In genomic region chr2:84475601-84476000, GRCm38 (mm10) we compare ENCODE assay signal across 10 mouse cellular contexts. TPM values are rescaled to one million over a fixed set of nuclear protein-coding genes. Genes with fewer than 3 reads are reported as not detected.
DNase-seq lines count a peak whose midpoint lies in the region; ATAC-seq and TF ChIP-seq lines count a peak whose summit lies in the region.
"Had no signal": no experiment of that assay in that cellular context is flagged by ENCODE, and none has a peak within 500 bp of the region (broad histone marks: within the 10 kb centered on the region; RNA-seq: fewer than 3 reads in every experiment).

No protein-coding gene starts in this region.

- ATAC-seq in kidney, embryonic 14.5 days (ENCODE audit: low FRiP score, low TSS enrichment) = no peak
- no peak; the same call in 1 of the 2 replicates for ATAC-seq in heart, embryonic 16.5 days (replicated peaks; ENCODE audit: extremely low read depth, insufficient read depth, low FRiP score)
- ATAC-seq in liver, embryonic 14.5 days (ENCODE audit: insufficient read depth) = no peak
- ATAC-seq: forebrain, embryonic 13.5 days; midbrain, embryonic 16.5 days had no signal

- H3K36me3 ChIP-seq in kidney, embryonic 14.5 days (ENCODE audit: control insufficient read depth, insufficient read depth, low read length) = no peaks in the 10 kb centered on the region; the same call in 1 of the 2 replicates
- peaks cover 5% of the 10 kb centered on the region; the same call in 1 of the 2 replicates for H3K36me3 ChIP-seq in heart, embryonic 16.5 days (ENCODE audit: control insufficient read depth, insufficient read depth)
- H3K36me3 ChIP-seq in liver, embryonic 14.5 days (replicated peaks; ENCODE audit: control insufficient read depth, insufficient read depth, low read depth) = no peaks in the 10 kb centered on the region

- H3K9me3 ChIP-seq in kidney, embryonic 14.5 days (ENCODE audit: control insufficient read depth, low read length) = no peaks in the 10 kb centered on the region
- H3K9me3 ChIP-seq in heart, embryonic 16.5 days (replicated peaks; ENCODE audit: control insufficient read depth, low read length) = no peaks in the 10 kb centered on the region
- H3K9me3 ChIP-seq in liver, embryonic 14.5 days (ENCODE audit: control insufficient read depth, low read length) = no peaks in the 10 kb centered on the region
- H3K9me3 ChIP-seq: forebrain, embryonic 13.5 days had no signal

- TF ChIP-seq EP300 in liver, embryonic 14.5 days (IDR thresholded peaks at IDR 0.05; ENCODE audit: low read depth) = no peak

- WGBS in kidney, embryonic 14.5 days = 30% methylated on average over 1 of the region's 1 CpGs
- 3% methylated on average over 1 of the region's 1 CpGs for WGBS in heart, embryonic 16.5 days
- 22% methylated on average over 1 of the region's 1 CpGs for WGBS in liver, embryonic 14.5 days (ENCODE audit: insufficient replicate concordance)

- 0 out of 2 replicates have a peak overlapping the region, but pooled peaks have one; percentile 18 for H3K9ac ChIP-seq in kidney, embryonic 14.5 days (ENCODE audit: low read depth, low read length)
- peak overlapping the region; percentile 74 for H3K9ac ChIP-seq in heart, embryonic 16.5 days (ENCODE audit: low read length)
- peak overlapping the region; percentile 42; the same call in 1 of the 2 replicates for H3K9ac ChIP-seq in liver, embryonic 14.5 days (replicated peaks)
- H3K9ac ChIP-seq: forebrain, embryonic 13.5 days had no signal

- H3K27me3 ChIP-seq in kidney, embryonic 14.5 days (ENCODE audit: control insufficient read depth, insufficient read depth, low read length) = no peaks in the 10 kb centered on the region
- H3K27me3 ChIP-seq in heart, embryonic 16.5 days (ENCODE audit: control insufficient read depth, insufficient read depth, low read length) = no peaks in the 10 kb centered on the region
- H3K27me3 ChIP-seq in liver, embryonic 14.5 days (ENCODE audit: control insufficient read depth, insufficient read depth, low read length) = no peaks in the 10 kb centered on the region
- H3K27me3 ChIP-seq: forebrain, embryonic 13.5 days had no signal

- H3K4me1 ChIP-seq in kidney, embryonic 14.5 days (ENCODE audit: control insufficient read depth, insufficient read depth, low read length) = no peaks in the 10 kb centered on the region
- peaks cover 27% of the 10 kb centered on the region for H3K4me1 ChIP-seq in heart, embryonic 16.5 days (ENCODE audit: control insufficient read depth, insufficient read depth, low read length)
- peaks cover 0 to 13% of the 10 kb centered on the region in 2 experiments; a peak in 3 of 4 replicates for H3K4me1 ChIP-seq in liver, embryonic 14.5 days (replicated peaks; ENCODE audit: control insufficient read depth in 2 of 2, insufficient read depth in 2 of 2, low read length in 1 of 2)
- H3K4me1 ChIP-seq: forebrain, embryonic 13.5 days had no signal

- H3K4me3 ChIP-seq in kidney, embryonic 14.5 days (ENCODE audit: low read length) = peak overlapping the region; percentile 36
- peak overlapping the region; percentile 58 for H3K4me3 ChIP-seq in heart, embryonic 16.5 days (ENCODE audit: low read length)
- peak overlapping the region; percentile 38 to 53; a peak in 3 of 4 replicates for H3K4me3 ChIP-seq in liver, embryonic 14.5 days (ENCODE audit: insufficient read depth in 1 of 2, low read depth in 2 of 2, low read length in 2 of 2)
- H3K4me3 ChIP-seq: forebrain, embryonic 13.5 days had no signal

- peak overlapping the region; percentile 42 for H3K4me2 ChIP-seq in kidney, embryonic 14.5 days (replicated peaks; ENCODE audit: low read depth, low read length)
- H3K4me2 ChIP-seq in heart, embryonic 16.5 days (ENCODE audit: low read depth, low read length) = peak overlapping the region; percentile 71
- peak overlapping the region; percentile 68 for H3K4me2 ChIP-seq in liver, embryonic 14.5 days (ENCODE audit: low read depth)
- H3K4me2 ChIP-seq: forebrain, embryonic 13.5 days had no signal

- peak overlapping the region; percentile 59; the same call in 1 of the 2 replicates for H3K27ac ChIP-seq in kidney, embryonic 14.5 days (ENCODE audit: low read depth, low read length)
- H3K27ac ChIP-seq in heart, embryonic 16.5 days (ENCODE audit: low read length) = peak overlapping the region; percentile 97
- no peak overlapping the region for H3K27ac ChIP-seq in liver, embryonic 14.5 days
- H3K27ac ChIP-seq: forebrain, embryonic 13.5 days had no signal

- TF ChIP-seq CTCF in liver, embryonic 14.5 days (IDR thresholded peaks at IDR 0.05; ENCODE audit: low read depth) = no peak

- DNase-seq in kidney, postnatal 4 days = no peak
- DNase-seq in ZHBTc4 (ENCODE audit: low read depth, low spot score) = peak; percentile 27
- DNase-seq in liver, embryonic 14.5 days (ENCODE audit: low read depth in 3 of 3, low spot score in 3 of 3) = no peak
- DNase-seq in adrenal gland, postnatal 10 days = no peak
- DNase-seq in Muller cell, postnatal 12 days (ENCODE audit: inconsistent ontology term) = no peak
- DNase-seq in layer of hippocampus, adult 9-10 months (ENCODE audit: low spot score) = no peak

RNA-seq across cellular contexts. Expression of gene Tfpi, which starts 1.0 kb away (rescaled TPM):
- polyA plus RNA-seq in kidney, embryonic 14.5 days (2014; fragmentation: Nextera tagmentation; extraction: Ambion mirVana) = 31.5 and 38.1 TPM in 2 replicates
- polyA plus RNA-seq in heart, embryonic 16.5 days (2015; fragmentation: Nextera tagmentation; extraction: Ambion mirVana) = 71.5 and 82.3 TPM in 2 replicates
- polyA plus RNA-seq in liver, embryonic 14.5 days (2012; rRNA removed) = 6.3 and 10.4 TPM in 2 replicates
- polyA plus RNA-seq in liver, embryonic 14.5 days (2014; fragmentation: Nextera tagmentation; extraction: Ambion mirVana) = 15.1 and 15.9 TPM in 2 replicates
- total RNA-seq in adrenal gland, postnatal 10 days (2021) = 10 to 100 TPM; 37.4 to 47.0 TPM

RNA-seq across cellular contexts. Expression of gene Calcrl, which starts 50.4 kb away (rescaled TPM):
- 43.9 and 82.9 TPM in 2 replicates for polyA plus RNA-seq in kidney, embryonic 14.5 days (2014; fragmentation: Nextera tagmentation; extraction: Ambion mirVana)
- 37.5 and 38.4 TPM in 2 replicates for polyA plus RNA-seq in heart, embryonic 16.5 days (2015; fragmentation: Nextera tagmentation; extraction: Ambion mirVana)
- polyA plus RNA-seq in liver, embryonic 14.5 days (2012; rRNA removed) = 2.0 and 2.8 TPM in 2 replicates
- 10.1 and 11.3 TPM in 2 replicates for polyA plus RNA-seq in liver, embryonic 14.5 days (2014; fragmentation: Nextera tagmentation; extraction: Ambion mirVana)
- 10 to 100 TPM; 32.0 to 33.9 TPM for total RNA-seq in adrenal gland, postnatal 10 days (2021)

Comparison
In these comparisons a context has a peak if more than half of its experiments do, and no peak if none do; other contexts are left out.
1. H3K9ac ChIP-seq: peak in every context shown above with its lines; median percentile 74 in heart, embryonic 16.5 days; 42 in liver, embryonic 14.5 days; 18 in kidney, embryonic 14.5 days.